Mouse (Mus musculus) CH12.LX (cell line): ENCODE results near the gene Krtap29-1. TPM values are rescaled to one million over a fixed set of nuclear protein-coding genes. Genes with fewer than 3 reads are reported as not detected.

Experiments used
- DNase-seq: peaks from one replicate; pipeline ENCODE4 v3.0.0-alpha.2; 2013; ENCODE audit errors: extremely low read depth
- H3K27ac ChIP-seq: 2 replicates; pipeline ENCODE4 v1.5.1; 2012; ENCODE audit warnings: low read depth, mild to moderate bottlenecking, control low read depth, moderate library complexity; ENCODE audit not compliant: insufficient read depth
- H3K27me3 ChIP-seq: replicated peaks from 2 replicates; pipeline ENCODE3; 2012; ENCODE audit warnings: inconsistent platforms
- H3K36me3 ChIP-seq, 2 experiments: replicated peaks in 1 of 2; 2 replicates each; pipeline versions ENCODE3 to v1.6.1; 2012; ENCODE audit warnings: inconsistent platforms in 1 of 2, low read length in 1 of 2, mild to moderate bottlenecking in 1 of 2, mixed read lengths in 1 of 2, moderate library complexity in 1 of 2; ENCODE audit not compliant: control insufficient read depth in 1 of 2, insufficient read depth in 1 of 2
- H3K4me1 ChIP-seq, 2 experiments: 2 replicates each; pipeline ENCODE4 v1.6.1; 2012; ENCODE audit warnings: inconsistent platforms in 1 of 2, moderate library complexity in 1 of 2; ENCODE audit not compliant: insufficient read depth in 2 of 2, control insufficient read depth in 1 of 2
- H3K4me2 ChIP-seq: 2 replicates; pipeline ENCODE4 v1.6.1; 2012; ENCODE audit warnings: low read depth, mild to moderate bottlenecking, control low read depth; ENCODE audit not compliant: poor library complexity, insufficient read depth, severe bottlenecking
- H3K4me3 ChIP-seq, 3 experiments: fragments of 150-350 bp in 1 of 3; sonication (generic) in 1 of 3; replicated peaks in 1 of 3; 2 replicates each; pipeline versions ENCODE3 to v1.5.1; 2011 to 2012; ENCODE audit warnings: low read depth in 2 of 3, low read length in 2 of 3, mild to moderate bottlenecking in 2 of 3, moderate library complexity in 2 of 3, control low read depth in 1 of 3, improper control_type of control experiment in 1 of 3, inconsistent platforms in 1 of 3, mixed read lengths in 1 of 3; ENCODE audit not compliant: poor library complexity in 1 of 3
- H3K79me2 ChIP-seq: replicated peaks from 2 replicates; pipeline ENCODE4 v1.6.1; 2012; ENCODE audit warnings: mild to moderate bottlenecking, moderate library complexity; ENCODE audit not compliant: control insufficient read depth, poor library complexity, insufficient read depth, severe bottlenecking; ENCODE audit errors: extremely low read depth
- H3K9ac ChIP-seq: 2 replicates; pipeline ENCODE4 v1.6.1; 2012; ENCODE audit warnings: low read depth, mild to moderate bottlenecking, control low read depth, moderate library complexity; ENCODE audit not compliant: insufficient read depth
- H3K9me3 ChIP-seq: replicated peaks from 2 replicates; pipeline ENCODE3; 2012; ENCODE audit warnings: low read length, inconsistent platforms, mixed read lengths
- E2F4 ChIP-seq: IDR thresholded peaks from 2 replicates; pipeline ENCODE4 v1.6.1; 2011; ENCODE audit warnings: low read depth, low read length, improper control_type of control experiment; ENCODE audit not compliant: insufficient replicate concordance
- EP300 ChIP-seq: IDR thresholded peaks from 2 replicates; pipeline ENCODE4 v1.6.1; 2011; ENCODE audit warnings: low read length, improper control_type of control experiment
- ETS1 ChIP-seq: conservative IDR thresholded peaks from 2 replicates; pipeline ENCODE4 v1.6.1; 2012; ENCODE audit warnings: low read depth, mild to moderate bottlenecking, inconsistent platforms, low read length, improper control_type of control experiment, moderate library complexity
- GABPA ChIP-seq: IDR thresholded peaks from 2 replicates; pipeline ENCODE4 v1.6.1; 2012; ENCODE audit warnings: low read depth, low read length, improper control_type of control experiment, inconsistent platforms; ENCODE audit not compliant: insufficient replicate concordance
- HCFC1 ChIP-seq: IDR thresholded peaks from 2 replicates; pipeline ENCODE4 v1.6.1; 2012; ENCODE audit warnings: low read depth, mild to moderate bottlenecking, inconsistent platforms, low read length, improper control_type of control experiment
- JUN ChIP-seq: IDR thresholded peaks from 2 replicates; pipeline ENCODE4 v1.6.1; 2011; ENCODE audit warnings: low read depth, mild to moderate bottlenecking, low read length, improper control_type of control experiment, moderate library complexity; ENCODE audit not compliant: insufficient read depth
- JUND ChIP-seq: conservative IDR thresholded peaks from 2 replicates; pipeline ENCODE4 v1.6.1; 2011; ENCODE audit warnings: low read depth, low read length, improper control_type of control experiment
- MAFK ChIP-seq: IDR thresholded peaks from 2 replicates; pipeline ENCODE4 v1.6.1; 2011; ENCODE audit warnings: low read length, improper control_type of control experiment; ENCODE audit not compliant: insufficient replicate concordance
- MAX ChIP-seq: IDR thresholded peaks from 2 replicates; pipeline ENCODE4 v1.6.1; 2011; ENCODE audit warnings: low read length, improper control_type of control experiment
- NRF1 ChIP-seq: IDR thresholded peaks from 2 replicates; pipeline ENCODE4 v1.6.1; 2014; ENCODE audit warnings: low read depth, mild to moderate bottlenecking, inconsistent platforms, low read length, improper control_type of control experiment, moderate library complexity
- PAX5 ChIP-seq: IDR thresholded peaks from 2 replicates; pipeline ENCODE4 v1.6.1; 2012; ENCODE audit warnings: low read length, inconsistent platforms, mixed read lengths
- POLR2A ChIP-seq: IDR thresholded peaks from 2 replicates; pipeline ENCODE4 v1.6.1; 2011; ENCODE audit warnings: low read depth, mild to moderate bottlenecking, improper control_type of control experiment, low read length
- POLR2AphosphoS2 ChIP-seq: IDR thresholded peaks from 2 replicates; pipeline ENCODE4 v1.6.1; 2011; ENCODE audit warnings: low read depth, low read length, improper control_type of control experiment
- RAD21 ChIP-seq: IDR thresholded peaks from 2 replicates; pipeline ENCODE4 v1.6.1; 2011; ENCODE audit warnings: low read depth, mild to moderate bottlenecking, low read length, improper control_type of control experiment, moderate library complexity
- RCOR1 ChIP-seq: conservative IDR thresholded peaks from 2 replicates; pipeline ENCODE4 v1.6.1; 2012; ENCODE audit warnings: low read depth, mild to moderate bottlenecking, inconsistent platforms, low read length, improper control_type of control experiment
- SIN3A ChIP-seq: IDR thresholded peaks from 2 replicates; pipeline ENCODE4 v1.6.1; 2012; ENCODE audit warnings: low read length, improper control_type of control experiment, inconsistent platforms
- SMC3 ChIP-seq: IDR thresholded peaks from 2 replicates; pipeline ENCODE4 v1.6.1; 2011; ENCODE audit warnings: low read depth, low read length, improper control_type of control experiment
- TBP ChIP-seq: conservative IDR thresholded peaks from 2 replicates; pipeline ENCODE4 v1.6.1; 2011; ENCODE audit warnings: low read depth, low read length, improper control_type of control experiment
- dilution Hi-C: fragments of 300-500 bp; cut with MboI; formaldehyde crosslinking; loops from 2 replicates; pipeline ENCODE4 v1.14.3; 2020; ENCODE audit warnings: low sequenced_read_pairs; ENCODE audit not compliant: extremely low pct_unique_long_range_greater_than_20kb, extremely low pct_ligation_motif_present
- in situ Hi-C: fragments of 300-500 bp; cut with MboI; formaldehyde crosslinking; loops from 3 replicates; pipeline ENCODE4 v1.14.3; 2019; ENCODE audit warnings: low sequenced_read_pairs, low pct_ligation_motif_present, low pct_unique_long_range_greater_than_20kb, mixed read lengths
- polyA plus RNA-seq: library from polyadenylated mRNA; unstranded; fragments of >175 nt; gene quantifications from 2 replicates; pipeline ENCODE4 v1.2.1, GENCODE M21; 2012; ENCODE audit warnings: low read depth; ENCODE audit not compliant: insufficient read length
- total RNA-seq, 2 experiments: library from RNA; depleted of rRNA; stranded (reverse); fragments of 300-350 nt in 1 of 2; fragments of >200 nt in 1 of 2; gene quantifications; 2 replicates each; pipeline ENCODE4 v1.2.3; 2012 to 2014

Krtap29-1 gene
- total and polyA plus RNA-seq, 3 experiments, result not detected

DNA sequence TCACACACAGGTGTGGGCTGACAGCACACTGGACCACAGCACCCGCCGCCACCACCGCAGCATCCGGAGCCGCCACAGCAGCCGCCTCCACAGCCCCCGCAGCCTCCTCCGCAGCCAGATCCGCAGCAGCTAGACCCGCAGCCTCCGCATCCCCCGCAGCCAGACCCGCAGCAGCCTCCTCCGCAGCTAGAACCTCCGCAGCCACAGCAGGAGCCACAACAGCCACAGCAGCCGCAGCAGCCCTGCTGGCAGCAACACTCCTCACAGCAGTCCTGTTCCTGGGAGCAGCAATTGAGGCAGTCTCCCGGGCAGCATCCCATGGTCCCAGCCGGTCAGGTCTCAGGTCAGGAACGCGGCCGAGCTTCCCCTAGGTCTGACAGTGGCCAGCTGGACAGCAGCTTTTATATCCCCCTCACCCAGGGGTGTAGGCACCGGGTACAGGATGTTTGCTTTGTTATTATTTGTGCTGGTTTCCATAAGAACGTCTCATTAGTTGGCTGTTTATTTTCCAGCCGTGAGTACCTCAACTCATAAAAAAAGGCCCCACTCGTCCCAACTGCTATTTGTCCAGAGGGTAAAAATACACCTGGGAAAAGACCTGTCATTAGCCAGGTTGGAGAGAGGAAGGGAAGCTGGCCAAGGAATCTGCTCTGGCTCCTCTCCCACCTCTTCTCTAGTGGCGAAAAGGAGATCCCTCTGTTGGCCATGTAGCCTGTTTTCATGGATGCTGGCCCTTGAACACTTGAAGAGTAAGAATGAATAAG is 14.9 kb upstream of the Krtap29-1 start, which contains the start of gene Krtap17-1:
Gene Krtap17-1 (minus strand): TSS at position 375 of the 764 bp plus-strand sequence.
- DNase-seq, result no peak
- Histone ChIP-seq H3K4me1 (peaks cover 0 to 1% of the 10 kb centered on the region in 2 experiments; a peak in 2 of 4 replicates), H3K9me3 (no peaks in the 10 kb centered on the region), H3K27me3 (peaks cover 79% of the 10 kb centered on the region), H3K9ac (no peak within 1 kb of the TSS), H3K27ac (no peak within 1 kb of the TSS), H3K4me2 (no peak within 1 kb of the TSS), H3K36me3 (no peaks in the 10 kb centered on the region), H3K79me2 (no peaks in the 10 kb centered on the region), H3K4me3 (no peak within 1 kb of the TSS)
- in situ Hi-C loops (no loop called here), dilution Hi-C loops (no loop called here)
- TF ChIP-seq SMC3, result no peak
- no peak for TF ChIP-seq JUN
- no peak for TF ChIP-seq HCFC1
- TF ChIP-seq JUND, result no peak
- no peak for TF ChIP-seq SIN3A
- TF ChIP-seq MAFK, result no peak
- no peak for TF ChIP-seq ETS1
- no peak for TF ChIP-seq TBP
- no peak for TF ChIP-seq RCOR1
- TF ChIP-seq GABPA, result no peak
- no peak for TF ChIP-seq RAD21
- no peak for TF ChIP-seq PAX5
- TF ChIP-seq E2F4, result no peak

GRCm38 (mm10) chr11:99990571-99990970 is 11.7 kb upstream of the Krtap29-1 start:
- in situ Hi-C loops (no loop called here), dilution Hi-C loops (no loop called here)
- Histone ChIP-seq H3K27ac (no peak overlapping the region), H3K79me2 (no peaks in the 10 kb centered on the region), H3K4me3 (no peak overlapping the region), H3K9ac (no peak overlapping the region), H3K36me3 (no peaks in the 10 kb centered on the region), H3K27me3 (peaks cover 81% of the 10 kb centered on the region), H3K9me3 (no peaks in the 10 kb centered on the region), H3K4me1 (peaks cover 5 to 10% of the 10 kb centered on the region in 2 experiments), H3K4me2 (no peak overlapping the region)
- TF ChIP-seq EP300, result no peak
- no peak for TF ChIP-seq POLR2A
- no peak for TF ChIP-seq POLR2AphosphoS2
- TF ChIP-seq MAX, result no peak
- TF ChIP-seq NRF1, result no peak
- DNase-seq, result no peak
